ENCODE assay signal across 7 mouse cellular contexts in the genomic region with DNA sequence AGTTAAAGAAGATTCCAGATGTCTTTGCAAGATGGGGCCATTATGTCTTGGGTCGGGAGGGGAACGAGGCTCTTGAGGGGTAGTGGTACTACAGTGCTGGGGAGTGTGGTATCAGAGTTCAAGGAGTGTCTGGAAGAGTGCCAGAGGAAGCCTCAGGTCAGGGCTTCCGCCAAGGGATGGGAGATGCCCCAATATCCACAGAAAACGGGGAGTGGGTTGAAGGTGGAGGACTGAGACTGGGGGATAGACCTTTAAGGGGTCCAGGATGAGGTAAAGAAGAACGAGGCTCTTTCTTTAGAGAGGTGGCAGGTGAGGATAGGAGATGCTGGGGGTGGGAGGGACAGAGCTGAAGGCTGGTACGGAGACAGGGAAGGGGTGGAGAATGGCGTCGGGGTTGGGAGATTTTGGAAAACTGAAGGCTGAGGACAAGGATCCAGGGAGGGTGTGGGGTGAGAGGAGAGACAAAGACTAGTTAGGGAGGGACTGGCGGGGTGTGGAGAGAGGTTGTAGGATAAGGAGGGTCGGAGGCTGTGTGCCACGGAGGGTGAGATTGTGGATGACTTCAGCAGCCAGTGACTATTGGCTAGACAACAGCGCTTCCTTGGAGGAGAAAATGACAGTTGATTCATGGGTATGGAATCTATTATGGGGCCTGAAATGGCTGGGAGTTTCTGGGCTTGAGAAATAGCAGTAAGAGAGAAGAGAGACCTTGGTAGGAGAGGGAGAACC. TPM values are rescaled to one million over a fixed set of nuclear protein-coding genes. Genes with fewer than 3 reads are reported as not detected.
DNase-seq lines count a peak whose midpoint lies in the region; ATAC-seq and TF ChIP-seq lines count a peak whose summit lies in the region.

No protein-coding gene starts in this region.

- 17% methylated on average over 12 of the region's 12 CpGs for WGBS in forebrain, embryonic 15.5 days
- WGBS in limb, embryonic 15.5 days, result 23% methylated on average over 12 of the region's 12 CpGs
- WGBS in stomach, postnatal 0 days, result 22% methylated on average over 12 of the region's 12 CpGs

- ATAC-seq in forebrain, embryonic 15.5 days (replicated peaks), result peak; percentile 8
- no peak for ATAC-seq in limb, embryonic 15.5 days (ENCODE audit: insufficient number of reproducible peaks, low FRiP score, low TSS enrichment, low read depth)
- ATAC-seq in stomach, postnatal 0 days (ENCODE audit: low FRiP score, low TSS enrichment), result peak; percentile 6; the same call in 1 of the 2 replicates

- H3K9ac ChIP-seq in forebrain, embryonic 15.5 days (replicated peaks), result peak overlapping the region; percentile 39
- H3K9ac ChIP-seq in limb, embryonic 15.5 days, result no peak overlapping the region
- H3K9ac ChIP-seq in stomach, postnatal 0 days (ENCODE audit: low read length), result no peak overlapping the region

- peak overlapping the region; percentile 30 for H3K4me3 ChIP-seq in forebrain, embryonic 15.5 days
- peak overlapping the region; percentile 28 for H3K4me3 ChIP-seq in limb, embryonic 15.5 days
- H3K4me3 ChIP-seq in stomach, postnatal 0 days (ENCODE audit: low read depth, low read length), result peak overlapping the region; percentile 18

- no peaks in the 10 kb centered on the region for H3K9me3 ChIP-seq in forebrain, embryonic 15.5 days
- no peaks in the 10 kb centered on the region for H3K9me3 ChIP-seq in limb, embryonic 15.5 days
- H3K9me3 ChIP-seq in stomach, postnatal 0 days (ENCODE audit: control insufficient read depth, low read length), result no peaks in the 10 kb centered on the region

- TF ChIP-seq CTCF in stomach, postnatal 0 days (IDR thresholded peaks at IDR 0.05; ENCODE audit: low read depth), result no peak

- H3K27ac ChIP-seq in forebrain, embryonic 15.5 days (replicated peaks), result peak overlapping the region; percentile 95
- H3K27ac ChIP-seq in limb, embryonic 15.5 days, result peak overlapping the region; percentile 85
- H3K27ac ChIP-seq in stomach, postnatal 0 days (replicated peaks), result peak overlapping the region; percentile 71

- H3K36me3 ChIP-seq in forebrain, embryonic 15.5 days, result peaks cover 23% of the 10 kb centered on the region
- H3K36me3 ChIP-seq in limb, embryonic 15.5 days, result peaks cover 30% of the 10 kb centered on the region
- peaks cover 7% of the 10 kb centered on the region for H3K36me3 ChIP-seq in stomach, postnatal 0 days (ENCODE audit: control insufficient read depth, insufficient read depth, low read length)

- DNase-seq in lung, postnatal 10 days, result peak; percentile 54
- DNase-seq in lung, adult 18-20 months, result no peak
- no peak for DNase-seq in stomach, postnatal 0 days (ENCODE audit: low spot score)
- DNase-seq in retina, embryonic 14.5 days (ENCODE audit: low spot score), result no peak
- no peak for DNase-seq in left cerebral cortex, postnatal 10 days (ENCODE audit: extremely low spot score in 1 of 2, low spot score in 2 of 2)

- intact Hi-C loops in left cerebral cortex, postnatal 10 days (cut with DNase I), result no loop called here

- no peak for TF ChIP-seq EP300 in stomach, postnatal 0 days (optimal IDR thresholded peaks at IDR 0.05)

- peaks cover 69% of the 10 kb centered on the region for H3K4me1 ChIP-seq in forebrain, embryonic 15.5 days
- H3K4me1 ChIP-seq in limb, embryonic 15.5 days, result peaks cover 66% of the 10 kb centered on the region
- H3K4me1 ChIP-seq in stomach, postnatal 0 days (replicated peaks; ENCODE audit: control insufficient read depth, insufficient read depth), result peaks cover 7% of the 10 kb centered on the region; the same call in 1 of the 2 replicates

- no peaks in the 10 kb centered on the region for H3K27me3 ChIP-seq in forebrain, embryonic 15.5 days
- H3K27me3 ChIP-seq in limb, embryonic 15.5 days, result no peaks in the 10 kb centered on the region
- H3K27me3 ChIP-seq in stomach, postnatal 0 days (ENCODE audit: control insufficient read depth, insufficient read depth, low read length), result no peaks in the 10 kb centered on the region

- H3K4me2 ChIP-seq in forebrain, embryonic 15.5 days (replicated peaks), result peak overlapping the region; percentile 48
- H3K4me2 ChIP-seq in limb, embryonic 15.5 days, result peak overlapping the region; percentile 50
- peak overlapping the region; percentile 45 for H3K4me2 ChIP-seq in stomach, postnatal 0 days (replicated peaks; ENCODE audit: low read depth)

RNA-seq across cellular contexts. Expression of gene Dlg4, which starts 11.8 kb away (rescaled TPM):
- polyA plus RNA-seq in forebrain, embryonic 15.5 days (2015; fragmentation: Nextera tagmentation; extraction: Ambion mirVana), result 27.8 and 29.8 TPM in 2 replicates
- polyA plus RNA-seq in limb, embryonic 15.5 days (2015; fragmentation: Nextera tagmentation; extraction: Ambion mirVana), result 9.6 and 10.7 TPM in 2 replicates
- 2.6 and 3.9 TPM in 2 replicates for polyA plus RNA-seq in stomach, postnatal 0 days (2015; fragmentation: Nextera tagmentation; extraction: Ambion mirVana)
- 100 to 1,000 TPM; 871 to 875 TPM for total RNA-seq in left cerebral cortex, postnatal 10 days (2021)

RNA-seq across cellular contexts. Expression of gene Acadvl, which starts 13.4 kb away (rescaled TPM):
- 57.0 and 60.7 TPM in 2 replicates for polyA plus RNA-seq in forebrain, embryonic 15.5 days (2015; fragmentation: Nextera tagmentation; extraction: Ambion mirVana)
- polyA plus RNA-seq in limb, embryonic 15.5 days (2015; fragmentation: Nextera tagmentation; extraction: Ambion mirVana), result 92.2 and 100 TPM in 2 replicates
- 136 and 143 TPM in 2 replicates for polyA plus RNA-seq in stomach, postnatal 0 days (2015; fragmentation: Nextera tagmentation; extraction: Ambion mirVana)
- total RNA-seq in left cerebral cortex, postnatal 10 days (2021), result 10 to 100 TPM; 44.8 to 48.0 TPM

RNA-seq across cellular contexts. Expression of gene Asgr1, which starts 25.3 kb away (rescaled TPM):
- 1.8 and 2.0 TPM in 2 replicates for polyA plus RNA-seq in forebrain, embryonic 15.5 days (2015; fragmentation: Nextera tagmentation; extraction: Ambion mirVana)
- polyA plus RNA-seq in limb, embryonic 15.5 days (2015; fragmentation: Nextera tagmentation; extraction: Ambion mirVana), result 0.93 and 1.1 TPM in 2 replicates
- 0.70 and 0.83 TPM in 2 replicates for polyA plus RNA-seq in stomach, postnatal 0 days (2015; fragmentation: Nextera tagmentation; extraction: Ambion mirVana)
- total RNA-seq in left cerebral cortex, postnatal 10 days (2021), result 1 to 10 TPM; 1.4 to 1.5 TPM

RNA-seq across cellular contexts. Expression of gene Dvl2, which starts 28.2 kb away (rescaled TPM):
- polyA plus RNA-seq in forebrain, embryonic 15.5 days (2015; fragmentation: Nextera tagmentation; extraction: Ambion mirVana), result 35.3 and 37.5 TPM in 2 replicates
- polyA plus RNA-seq in limb, embryonic 15.5 days (2015; fragmentation: Nextera tagmentation; extraction: Ambion mirVana), result 42.2 and 43.1 TPM in 2 replicates
- polyA plus RNA-seq in stomach, postnatal 0 days (2015; fragmentation: Nextera tagmentation; extraction: Ambion mirVana), result 9.8 and 11.1 TPM in 2 replicates
- 10 to 100 TPM; 27.5 to 30.3 TPM for total RNA-seq in left cerebral cortex, postnatal 10 days (2021)

RNA-seq across cellular contexts. Expression of gene Phf23, which starts 33.0 kb away (rescaled TPM):
- polyA plus RNA-seq in forebrain, embryonic 15.5 days (2015; fragmentation: Nextera tagmentation; extraction: Ambion mirVana), result 71.5 and 75.6 TPM in 2 replicates
- polyA plus RNA-seq in limb, embryonic 15.5 days (2015; fragmentation: Nextera tagmentation; extraction: Ambion mirVana), result 72.2 and 81.6 TPM in 2 replicates
- polyA plus RNA-seq in stomach, postnatal 0 days (2015; fragmentation: Nextera tagmentation; extraction: Ambion mirVana), result 34.4 and 38.5 TPM in 2 replicates
- total RNA-seq in left cerebral cortex, postnatal 10 days (2021), result 10 to 100 TPM; 35.2 to 38.6 TPM
